Mouse (Mus musculus): ENCODE results near the gene Thsd7a.

The Thsd7a gene

DNA sequence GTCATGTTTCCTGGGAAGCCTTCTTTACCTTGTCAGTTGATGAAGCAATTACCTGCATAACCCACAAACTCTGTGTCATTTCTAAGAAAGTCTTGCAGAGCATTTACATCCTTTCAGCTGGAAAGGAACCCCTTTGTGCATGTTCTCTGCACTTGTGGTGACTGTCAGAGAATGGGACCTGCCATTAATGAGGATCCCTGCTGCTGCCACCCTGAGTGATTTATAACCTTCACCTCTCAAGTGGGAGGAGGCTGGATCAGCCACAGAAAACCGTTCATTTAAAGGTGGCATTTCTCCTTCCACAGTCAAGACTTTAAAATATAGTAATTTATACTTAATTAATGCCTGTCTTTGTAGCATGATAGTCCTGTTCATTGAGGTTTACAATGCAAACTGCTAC lies 99.6 kb downstream of the Thsd7a start:
- no peak for DNase-seq (ENCODE audit: low spot score)

DNA sequence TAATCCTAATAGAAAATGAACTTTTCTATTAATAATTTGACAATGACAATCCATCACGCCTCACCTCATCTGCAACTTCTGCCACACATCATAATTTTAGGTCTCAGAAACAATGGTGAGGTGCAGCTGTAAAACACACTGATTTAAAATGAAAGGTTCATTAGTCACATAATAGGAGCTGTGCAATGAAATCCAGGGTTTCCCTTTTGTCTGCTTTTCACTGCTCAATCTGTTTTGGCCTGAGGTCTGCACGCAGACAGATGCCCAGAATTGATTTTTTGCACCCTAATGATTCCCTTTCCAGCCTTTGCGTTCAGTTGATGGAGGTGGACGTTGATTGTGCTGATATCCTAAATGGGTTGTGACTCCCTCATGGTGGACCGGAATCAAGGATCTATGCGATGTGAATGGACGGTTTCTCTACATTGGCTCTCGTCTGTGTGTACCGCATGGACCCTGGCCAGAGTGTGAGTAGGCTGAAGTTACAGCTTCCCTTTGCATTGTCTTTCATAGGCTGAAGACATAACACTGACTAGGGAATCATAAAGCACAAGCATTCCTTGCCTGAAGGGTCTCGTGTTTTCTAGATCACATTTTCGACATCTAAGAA lies 120.5 kb downstream of the Thsd7a start:
- DNase-seq (ENCODE audit: low spot score), result no peak

DNA sequence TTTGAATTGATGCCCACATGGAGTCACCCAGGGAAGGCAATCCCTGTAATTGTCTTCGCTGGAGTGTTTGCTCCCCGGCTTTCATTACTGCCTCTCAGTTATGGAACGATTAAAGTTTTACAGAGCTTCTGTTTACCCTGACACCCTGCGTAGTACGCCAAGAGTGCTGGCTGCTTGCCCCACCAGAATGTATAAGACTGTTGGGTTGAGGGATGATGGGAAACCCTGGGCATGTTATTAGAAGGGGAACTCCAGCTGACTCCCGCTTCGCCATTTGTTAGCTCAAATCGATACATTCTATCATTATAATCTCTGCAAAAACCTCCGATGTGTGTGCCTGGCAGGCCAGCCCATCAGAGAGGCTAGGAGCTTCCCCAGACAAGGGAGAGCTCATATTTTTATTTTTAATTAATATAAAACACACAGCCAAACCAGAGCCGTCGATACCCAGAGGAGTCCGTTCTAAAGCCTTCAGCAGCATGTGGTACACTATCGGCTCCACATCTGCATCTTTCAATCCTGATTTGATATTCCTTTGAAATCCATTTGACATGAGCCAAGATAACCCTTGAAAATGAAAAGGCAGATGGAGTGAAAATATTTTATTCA lies 142.5 kb downstream of the Thsd7a start:
- no peak for DNase-seq (ENCODE audit: low spot score)

DNA sequence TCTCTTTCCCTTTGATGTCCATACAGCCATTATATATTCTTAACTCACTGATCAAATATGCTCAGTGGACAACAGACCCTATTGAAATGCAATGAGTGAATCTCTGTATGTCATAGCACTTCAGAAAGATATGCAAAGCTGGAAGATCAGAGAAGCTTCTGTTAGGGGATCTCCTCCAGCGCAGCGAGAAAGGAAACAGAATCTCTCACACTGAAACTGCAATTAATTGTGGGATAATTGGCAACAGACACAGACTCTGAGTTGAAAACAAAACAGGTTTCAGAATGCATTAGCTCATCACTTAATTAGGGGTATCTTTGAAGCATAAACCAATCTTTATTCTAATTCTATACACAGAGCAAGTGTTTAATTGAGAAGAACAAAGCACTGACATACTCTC lies 146.3 kb downstream of the Thsd7a start:
- DNase-seq (ENCODE audit: low spot score), result no peak

DNA sequence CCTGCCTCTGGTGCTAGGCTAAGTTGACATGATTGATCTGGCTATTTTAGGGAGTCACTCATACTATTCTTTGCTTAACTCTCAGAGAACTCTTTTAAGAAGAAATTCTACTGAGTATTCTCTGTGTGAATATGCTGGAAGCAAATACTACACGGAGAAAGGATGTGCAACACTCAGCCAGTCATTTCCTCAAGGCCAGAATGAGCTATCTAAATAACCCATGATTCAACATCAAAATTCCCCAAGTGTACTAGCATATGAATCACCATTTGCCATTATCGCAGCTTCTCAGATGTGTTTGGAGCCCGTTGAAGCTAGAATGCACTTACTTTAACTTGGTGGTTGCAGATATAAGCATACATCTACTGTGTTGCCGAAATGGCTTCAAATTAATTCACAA lies 147.0 kb downstream of the Thsd7a start:
- DNase-seq (ENCODE audit: low spot score), result no peak

DNA sequence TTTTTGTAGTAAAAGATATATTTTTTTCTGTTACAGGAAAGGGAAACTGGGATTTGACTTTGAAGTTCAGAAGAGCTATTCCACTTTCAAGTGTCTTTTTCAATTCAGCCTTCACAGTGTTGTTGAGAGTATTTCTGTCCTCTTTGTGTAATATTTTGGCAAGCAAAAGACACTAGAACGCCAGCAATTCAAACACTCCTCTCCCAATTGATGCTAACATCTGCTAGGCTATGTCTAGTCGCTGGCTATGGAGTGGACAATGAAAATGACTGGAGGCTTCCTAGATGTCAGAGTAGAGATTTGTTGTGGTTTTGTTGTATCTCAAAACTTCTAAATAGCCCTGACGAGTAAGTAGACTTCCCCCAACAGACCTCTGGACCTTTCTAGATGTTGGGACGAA lies 164.8 kb downstream of the Thsd7a start:
- DNase-seq (ENCODE audit: low spot score), result no peak

DNA sequence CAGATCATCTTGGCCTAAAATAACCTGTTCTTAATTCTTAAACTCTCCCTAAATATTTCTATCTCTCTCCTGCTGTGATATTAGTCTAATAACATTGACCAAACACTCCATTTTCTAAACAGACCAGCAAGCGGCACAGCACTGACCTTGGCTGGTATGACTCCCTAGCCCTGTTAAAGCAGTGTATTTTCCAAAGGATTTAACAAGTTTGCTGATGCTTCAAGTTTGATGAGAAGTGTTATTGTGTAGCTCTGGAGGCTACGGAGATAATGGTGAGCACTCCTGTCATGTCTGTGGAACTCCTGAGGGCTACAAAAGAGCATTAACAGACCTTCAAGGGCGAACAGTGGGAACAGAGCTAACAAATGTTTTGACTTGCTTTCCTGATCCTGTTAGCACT lies 168.1 kb downstream of the Thsd7a start:
- DNase-seq (ENCODE audit: low spot score), result no peak

DNA sequence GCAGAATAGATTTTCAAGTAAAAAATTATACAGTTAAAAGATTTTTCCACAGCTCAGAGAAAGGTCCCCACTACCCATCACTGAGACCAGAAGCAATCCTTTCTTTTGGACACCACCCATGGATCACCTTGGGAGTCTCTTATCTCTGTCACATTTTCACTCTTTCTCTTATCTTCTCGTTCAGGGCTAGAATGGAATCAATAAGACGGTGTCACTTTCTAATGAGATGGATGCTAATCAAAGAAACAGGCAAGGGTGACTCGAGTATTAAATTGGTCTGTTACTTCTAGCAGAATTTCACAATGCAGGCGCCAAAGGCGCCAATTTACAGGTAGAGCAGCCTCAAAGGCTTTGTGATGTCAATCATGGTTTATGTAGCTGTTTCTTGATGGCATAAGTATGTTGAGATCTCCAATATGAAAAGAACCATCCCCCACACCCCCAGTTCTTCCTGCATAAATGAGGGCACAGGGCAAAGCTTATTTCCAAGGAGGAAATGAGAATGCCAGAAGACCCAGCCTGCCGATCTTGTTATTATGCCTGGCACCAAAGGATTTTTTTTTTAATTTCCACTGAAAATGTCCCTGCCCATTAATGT lies 173.5 kb downstream of the Thsd7a start:
- no peak for DNase-seq (ENCODE audit: low spot score)

DNA sequence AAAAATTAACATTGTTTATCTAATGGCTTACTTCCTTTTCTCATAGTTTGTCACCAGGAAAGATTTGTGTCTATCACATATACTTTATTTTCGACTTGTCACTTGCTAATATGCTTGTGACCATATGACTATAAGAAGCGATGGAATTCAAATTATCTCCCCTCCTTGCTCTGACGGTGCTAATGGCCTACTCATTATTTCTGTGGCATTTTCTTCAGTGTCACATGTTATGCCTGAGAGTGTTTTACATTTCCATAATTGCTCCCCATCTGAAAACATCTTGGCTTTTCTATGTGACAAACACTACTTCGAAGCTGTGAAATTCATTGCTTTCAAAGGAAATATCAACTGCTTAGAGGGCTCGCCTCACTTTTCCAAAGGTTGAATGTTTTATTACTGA lies 177.0 kb downstream of the Thsd7a start:
- DNase-seq (ENCODE audit: low spot score), result no peak

DNA sequence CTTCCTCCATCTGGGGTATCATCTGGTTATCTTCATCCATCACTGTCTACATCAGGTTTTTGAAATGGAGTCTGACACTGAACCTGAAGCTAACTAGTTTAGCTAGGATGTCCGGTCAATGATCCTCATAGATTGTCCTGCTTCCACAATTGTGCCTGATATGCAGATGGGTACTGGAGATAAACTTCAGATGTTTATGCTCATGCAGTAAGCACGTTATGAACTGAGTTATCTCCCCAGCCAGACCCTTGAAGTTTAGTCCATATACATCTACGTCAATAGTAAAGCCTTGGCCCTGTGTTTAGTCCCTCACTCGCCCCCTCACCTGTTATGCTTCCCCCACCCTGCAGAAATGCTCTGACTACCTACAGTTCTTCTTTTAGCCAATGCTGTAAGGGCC lies 184.1 kb downstream of the Thsd7a start:
- DNase-seq (ENCODE audit: low spot score), result no peak

DNA sequence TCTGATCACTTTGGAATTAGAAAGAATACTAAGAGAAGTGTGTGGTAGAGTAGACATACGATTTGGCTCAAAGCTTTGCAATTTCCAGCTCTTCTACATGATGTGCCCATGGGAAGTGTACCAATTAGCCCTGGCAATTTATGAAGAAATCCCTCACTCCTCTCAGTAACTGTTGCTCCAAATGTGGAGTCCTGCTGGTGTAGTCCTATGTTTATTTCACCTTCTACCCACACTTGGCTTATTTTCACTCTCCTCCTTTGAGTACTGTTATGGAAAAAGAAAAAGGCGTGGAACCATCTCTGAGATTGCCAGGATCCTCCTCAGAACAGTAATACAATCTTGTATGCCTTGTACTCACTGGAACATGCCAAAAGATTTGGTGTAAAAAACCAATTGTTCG lies 186.9 kb downstream of the Thsd7a start:
- DNase-seq (ENCODE audit: low spot score), result no peak

DNA sequence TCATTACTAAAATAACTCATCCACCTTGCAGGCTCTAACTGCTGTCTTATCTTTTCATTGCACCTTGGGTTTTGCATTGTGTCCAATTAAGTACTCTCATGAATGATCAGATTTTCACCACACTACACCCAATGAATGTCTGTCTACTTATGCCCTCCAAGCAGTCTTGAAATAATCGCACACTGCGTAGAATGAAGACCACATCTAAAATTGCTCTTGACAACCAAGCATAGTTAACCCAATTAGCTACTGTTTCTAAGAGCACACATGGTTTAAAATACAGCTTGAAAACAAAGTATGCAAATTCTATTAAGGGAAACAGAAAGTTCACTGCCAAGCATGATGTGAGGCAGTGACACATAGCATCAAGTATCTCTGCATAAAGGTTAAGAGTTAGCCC lies 188.7 kb downstream of the Thsd7a start:
- DNase-seq (ENCODE audit: low spot score), result no peak

DNA sequence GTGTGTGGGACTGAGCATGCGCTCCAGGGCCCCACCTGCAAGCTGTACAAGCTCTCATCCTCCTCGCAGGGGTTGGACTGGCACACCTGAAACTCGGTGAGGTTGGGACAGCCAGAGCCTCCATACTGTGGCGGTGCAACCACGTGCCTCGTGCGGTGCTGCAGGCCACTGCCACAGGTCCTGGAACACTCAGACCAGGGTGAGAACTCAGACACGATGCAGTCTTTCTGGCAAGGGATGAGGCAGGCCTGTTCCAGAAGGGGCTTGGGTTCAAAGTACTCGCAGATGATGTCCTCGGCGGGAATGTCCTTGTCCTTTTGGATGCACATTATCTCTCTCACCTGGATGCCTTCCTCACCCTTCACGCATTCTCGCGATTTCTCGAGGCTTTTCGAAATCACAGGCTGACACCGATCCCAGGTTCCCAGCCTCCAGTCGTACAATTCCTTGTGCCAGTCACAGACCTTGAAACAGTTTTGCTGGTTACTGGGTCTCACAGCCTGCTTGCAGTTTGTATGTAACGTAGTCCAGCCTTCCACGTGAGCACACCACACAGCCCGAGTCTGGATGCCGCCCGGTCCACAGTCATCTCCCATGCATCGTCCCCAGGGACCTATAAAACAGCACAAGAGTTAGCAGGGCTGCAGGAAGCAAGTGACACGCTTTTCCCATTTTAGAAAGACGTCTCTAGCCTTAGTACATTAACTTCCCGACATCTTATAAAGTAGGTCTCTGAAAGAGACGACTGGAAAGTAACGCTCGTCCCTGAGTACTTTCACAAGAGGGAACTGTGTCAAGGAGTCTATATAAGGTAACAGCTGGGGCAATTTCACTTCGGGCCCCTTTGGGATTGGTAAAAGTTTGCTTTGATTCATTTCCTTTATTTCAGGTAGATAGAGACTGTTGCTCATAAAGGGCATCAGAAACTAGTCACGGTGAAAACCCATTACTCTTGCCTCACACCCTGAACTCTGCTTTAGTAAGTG lies 193.8 kb downstream of the Thsd7a start:
- DNase-seq (ENCODE audit: low spot score), result no peak

DNA sequence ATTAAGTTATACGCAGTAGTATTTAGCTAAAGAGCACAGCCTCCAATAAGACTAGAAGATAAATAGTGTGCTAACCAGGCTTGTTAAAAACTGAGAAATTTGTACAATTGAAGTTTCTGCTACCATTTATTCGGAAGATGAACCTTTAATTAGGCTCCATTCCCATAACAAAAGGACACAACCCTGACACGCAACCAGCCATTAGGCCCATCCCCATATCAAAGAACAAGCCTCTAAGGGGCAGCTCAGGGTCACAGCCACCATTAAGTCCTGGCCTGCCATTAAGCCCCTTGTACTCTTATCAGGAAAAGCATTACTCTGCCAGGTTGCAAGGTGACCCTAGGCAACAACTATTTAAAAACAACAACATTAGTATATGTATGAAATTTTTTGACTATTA lies 198.0 kb downstream of the Thsd7a start:
- DNase-seq (ENCODE audit: low spot score), result no peak

DNA sequence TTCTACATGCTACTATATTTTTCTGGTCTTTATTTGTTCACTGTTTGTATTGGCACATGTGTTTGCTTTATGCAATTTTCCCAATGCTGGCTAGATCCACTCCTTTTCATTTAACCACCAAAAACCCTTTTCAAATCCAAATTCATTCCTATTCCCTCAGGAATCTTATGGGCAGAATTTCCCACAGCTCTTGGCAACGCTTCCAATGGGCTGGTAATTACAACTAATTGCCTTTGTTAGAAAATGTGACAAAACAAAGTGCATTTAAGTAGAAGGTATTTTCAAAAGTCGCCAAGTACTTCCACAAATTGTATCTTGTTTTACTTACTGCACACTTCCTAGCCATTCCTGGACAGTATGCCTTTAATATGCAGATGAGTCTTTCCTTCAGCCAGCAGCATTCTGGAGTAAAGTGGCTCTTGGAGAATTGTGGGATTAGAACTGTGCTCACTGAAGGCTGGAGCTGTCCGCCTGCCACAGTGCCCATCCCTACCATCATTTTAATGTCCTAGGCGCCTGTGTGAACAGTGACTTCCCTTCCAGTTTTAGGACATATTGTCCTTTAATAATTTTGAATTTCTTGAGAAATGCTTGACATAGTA lies 199.1 kb downstream of the Thsd7a start:
- DNase-seq (ENCODE audit: low spot score), result no peak

DNA sequence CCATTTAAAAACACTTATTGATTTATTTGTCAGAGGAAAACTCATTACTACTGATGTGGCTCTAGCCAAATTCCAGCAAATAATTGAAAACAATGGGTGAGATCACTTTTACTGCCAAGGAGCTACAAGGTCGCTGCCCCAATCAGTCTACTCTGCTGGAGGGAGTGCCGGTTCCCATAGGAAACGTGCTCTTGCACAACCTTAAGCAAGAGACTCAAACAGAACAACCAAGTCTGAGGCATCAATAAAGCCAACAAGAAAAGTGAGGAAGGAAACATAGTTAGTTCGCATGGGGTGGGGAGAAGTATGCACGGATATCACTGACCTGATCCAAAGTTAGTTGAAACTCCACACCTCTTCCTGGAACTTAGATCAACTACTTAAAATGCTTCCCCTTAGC lies 205.1 kb downstream of the Thsd7a start:
- DNase-seq (ENCODE audit: low spot score), result no peak

DNA sequence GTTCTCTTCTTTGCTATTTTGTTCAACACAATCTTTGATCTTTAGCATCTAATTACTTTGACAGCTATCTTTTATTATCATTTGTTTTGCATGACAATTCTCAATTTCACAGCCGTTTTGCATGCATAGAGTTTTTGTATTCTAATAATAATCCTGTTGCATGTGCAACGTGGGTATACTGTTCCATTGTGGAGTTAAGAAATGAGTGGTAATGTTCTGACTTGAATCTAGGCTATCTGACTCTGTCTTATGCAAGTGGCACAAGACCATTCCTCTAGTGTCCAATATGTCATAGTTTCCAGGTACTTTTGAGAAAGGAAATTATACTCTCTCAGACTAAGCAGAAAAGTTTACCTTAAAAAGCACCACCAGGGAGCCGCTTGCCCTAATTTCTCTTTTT lies 206.7 kb downstream of the Thsd7a start:
- DNase-seq (ENCODE audit: low spot score), result no peak

DNA sequence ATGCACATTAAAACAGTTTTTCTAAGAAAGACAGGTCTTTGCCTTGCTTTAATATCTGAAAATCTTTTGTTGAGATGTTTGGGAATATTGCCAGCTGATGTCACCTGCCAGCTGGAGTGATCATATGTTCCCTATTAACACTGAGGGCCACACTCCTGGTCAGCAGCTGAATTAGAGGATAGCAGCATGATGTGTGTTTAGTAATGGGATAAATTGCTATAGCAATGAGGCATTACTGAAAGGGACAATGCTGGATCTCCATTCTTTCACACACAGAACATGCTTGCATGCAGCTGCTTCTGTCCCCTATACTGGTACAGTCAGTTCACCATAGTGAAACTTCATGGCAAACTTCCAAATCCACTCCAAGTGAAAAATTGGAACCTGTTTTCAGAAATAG lies 230.1 kb downstream of the Thsd7a start:
- no peak for DNase-seq (ENCODE audit: low spot score)

DNA sequence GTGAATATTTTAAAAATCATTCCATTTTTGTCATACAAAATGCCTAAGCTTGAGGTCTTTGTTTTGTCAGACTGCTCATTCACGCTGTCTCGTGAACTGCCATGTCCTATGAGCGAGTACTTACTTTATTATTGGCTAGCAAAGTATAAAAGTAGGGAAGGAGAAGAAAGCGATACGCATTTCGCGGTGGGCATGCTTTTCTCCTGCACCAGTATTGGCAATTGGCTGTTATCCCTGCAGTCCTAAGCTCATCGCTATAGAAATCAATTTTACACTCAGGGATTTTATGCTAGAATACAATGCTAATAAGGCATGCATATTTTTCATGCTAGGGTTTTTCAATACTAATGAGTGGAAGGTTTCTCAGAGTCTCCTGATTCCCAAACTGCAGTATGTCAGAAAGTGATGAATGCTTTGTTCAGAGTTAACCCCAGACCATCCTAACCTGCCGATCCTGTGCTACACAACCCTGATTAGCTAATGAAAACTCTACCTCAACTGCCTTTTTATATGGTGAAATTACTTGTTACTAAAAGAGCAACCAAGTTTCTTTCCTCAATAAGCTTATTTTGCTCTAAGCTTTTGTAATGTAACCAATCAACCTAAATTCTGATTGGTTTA lies 230.8 kb downstream of the Thsd7a start:
- DNase-seq (ENCODE audit: low spot score), result no peak

DNA sequence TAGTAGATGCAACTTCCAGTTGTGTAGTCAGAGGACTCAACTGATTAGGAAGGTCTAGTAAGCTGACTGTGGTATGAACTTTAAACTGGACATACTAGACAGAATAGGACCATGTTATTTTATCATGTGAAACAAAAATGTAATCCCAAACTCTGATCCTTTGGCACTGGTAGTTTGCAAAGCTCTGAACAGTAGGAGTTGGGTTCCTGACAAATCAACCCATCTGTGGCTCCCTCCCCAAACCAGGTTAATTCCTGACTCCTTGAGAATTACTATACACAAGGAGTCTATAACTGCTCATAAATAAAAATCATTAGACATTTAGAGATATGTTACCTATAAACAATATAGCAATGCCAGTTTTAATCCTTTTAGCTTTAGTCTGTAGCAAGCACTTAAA lies 231.5 kb downstream of the Thsd7a start:
- no peak for DNase-seq (ENCODE audit: low spot score)

DNA sequence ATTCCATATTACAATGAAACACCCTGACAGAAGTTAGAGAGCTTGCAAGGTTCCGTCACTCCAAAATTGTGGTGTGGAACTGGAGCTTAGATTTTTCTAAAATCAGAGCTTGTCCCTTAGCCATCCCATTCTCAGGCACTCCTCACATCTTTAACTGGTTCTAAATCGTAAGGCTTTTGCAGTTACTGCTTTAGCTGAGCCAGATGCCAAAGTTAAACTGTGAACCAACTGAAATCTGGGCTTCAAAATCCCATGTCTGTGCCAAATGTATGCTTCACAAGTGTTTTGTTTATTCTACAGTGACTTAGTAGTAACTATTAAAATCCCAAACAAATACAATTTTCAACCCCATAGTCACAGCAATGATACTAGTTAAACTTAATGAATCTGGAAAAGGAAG lies 242.3 kb downstream of the Thsd7a start:
- DNase-seq (ENCODE audit: low spot score), result no peak

DNA sequence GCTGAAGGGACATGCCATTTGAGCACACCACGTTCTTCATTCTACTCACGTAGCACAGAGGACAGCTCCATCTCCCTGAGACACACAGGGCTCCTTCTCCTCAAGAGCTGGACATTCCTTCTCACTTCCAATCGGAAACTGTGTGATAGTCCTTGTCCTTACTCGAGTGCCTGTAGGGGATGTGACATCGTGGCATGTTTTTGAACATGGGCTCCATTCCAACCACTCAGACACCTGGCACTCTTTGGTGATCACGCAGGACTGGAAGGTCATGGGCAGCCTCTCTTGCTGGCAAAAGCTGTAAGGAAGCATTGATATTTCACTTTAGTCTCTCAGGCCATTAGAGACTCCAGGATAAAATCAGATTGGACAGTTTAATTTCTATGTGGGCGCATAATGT lies 245.3 kb downstream of the Thsd7a start:
- DNase-seq (ENCODE audit: low spot score), result no peak

All from urinary bladder, postnatal 10 days (tissue).